Mouse (Mus musculus) intestine, embryonic 16.5 days (tissue): ENCODE results near the gene Pf4. TPM values are rescaled to one million over a fixed set of nuclear protein-coding genes. Genes with fewer than 3 reads are reported as not detected.
A peak's percentile ranks its signal among the peaks of the same experiment; 100 is the strongest.

Experiments
- ATAC-seq: fragments of 200-750 bp; cut with Nextera tagmentation; 2 replicates; pipeline ENCODE4 v1.8.0; 2017; ENCODE audit warnings: moderate TSS enrichment, moderate library complexity
- H3K27ac ChIP-seq: fragments of 300-500 bp; sonication (generic); 2 replicates; pipeline ENCODE4 v1.5.1; 2014; ENCODE audit warnings: mild to moderate bottlenecking, low read length
- H3K27me3 ChIP-seq: fragments of 300-500 bp; sonication (generic); replicated peaks from 2 replicates; pipeline ENCODE4 v1.6.1; 2014; ENCODE audit warnings: low read length, control low read depth, mixed read lengths; ENCODE audit not compliant: control insufficient read depth, insufficient read depth
- H3K36me3 ChIP-seq: fragments of 300-500 bp; sonication (generic); 2 replicates; pipeline ENCODE4 v1.6.1; 2014; ENCODE audit warnings: low read length, control low read depth; ENCODE audit not compliant: control insufficient read depth, insufficient read depth
- H3K4me1 ChIP-seq: fragments of 300-500 bp; sonication (generic); 2 replicates; pipeline ENCODE4 v1.6.1; 2014; ENCODE audit warnings: low read length, control low read depth, mixed read lengths; ENCODE audit not compliant: control insufficient read depth, insufficient read depth
- H3K4me2 ChIP-seq: fragments of 300-500 bp; sonication (generic); 2 replicates; pipeline ENCODE4 v1.6.1; 2014; ENCODE audit warnings: low read depth, low read length, control low read depth
- H3K4me3 ChIP-seq: fragments of 300-500 bp; sonication (generic); 2 replicates; pipeline ENCODE4 v1.5.1; 2014; ENCODE audit warnings: mild to moderate bottlenecking, low read length
- H3K9ac ChIP-seq: fragments of 300-500 bp; sonication (generic); 2 replicates; pipeline ENCODE4 v1.6.1; 2014; ENCODE audit warnings: low read depth, low read length
- H3K9me3 ChIP-seq: fragments of 300-500 bp; sonication (generic); 2 replicates; pipeline ENCODE4 v1.6.1; 2016; ENCODE audit warnings: low read length, control low read depth; ENCODE audit not compliant: control insufficient read depth
- WGBS: fragments of 180-500 bp; shearing (Covaris S2); extraction: QIAGEN DNeasy Blood & Tissue Kit; methylation state at CpG from one replicate; pipeline ENCODE4 v1.1.7; 2014; 5-methylcytosine and 5-hydroxymethylcytosine counted together
- polyA plus RNA-seq: library from polyadenylated mRNA; unstranded; fragments of >200 nt; fragmentation: Nextera tagmentation; extraction: Ambion mirVana; gene quantifications from 2 replicates; pipeline ENCODE4 v1.2.1, GENCODE M21; 2015

Gene Pf4
- polyA plus RNA-seq, result 47.1 and 47.6 TPM in 2 replicates

- Histone ChIP-seq H3K9me3 (no peaks in the 10 kb centered on the region), H3K9ac (no peak within 1 kb of the TSS), H3K4me2 (no peak within 1 kb of the TSS), H3K27ac (no peak within 1 kb of the TSS; the same call in 1 of the 2 replicates), H3K4me1 (peaks cover 5% of the 10 kb centered on the region; the same call in 1 of the 2 replicates), H3K4me3 (no peak within 1 kb of the TSS), H3K27me3 (no peaks in the 10 kb centered on the region), H3K36me3 (no peaks in the 10 kb centered on the region)
- 72% methylated on average over 16 of the region's 16 CpGs for WGBS
- peak; percentile 64; the same call in 1 of the 2 replicates for ATAC-seq
Measured at GRCm38 (mm10) chr5:90771880-90772653, at the start of gene Pf4. Gene Pf4 (plus strand): TSS chr5:90772435.

DNA sequence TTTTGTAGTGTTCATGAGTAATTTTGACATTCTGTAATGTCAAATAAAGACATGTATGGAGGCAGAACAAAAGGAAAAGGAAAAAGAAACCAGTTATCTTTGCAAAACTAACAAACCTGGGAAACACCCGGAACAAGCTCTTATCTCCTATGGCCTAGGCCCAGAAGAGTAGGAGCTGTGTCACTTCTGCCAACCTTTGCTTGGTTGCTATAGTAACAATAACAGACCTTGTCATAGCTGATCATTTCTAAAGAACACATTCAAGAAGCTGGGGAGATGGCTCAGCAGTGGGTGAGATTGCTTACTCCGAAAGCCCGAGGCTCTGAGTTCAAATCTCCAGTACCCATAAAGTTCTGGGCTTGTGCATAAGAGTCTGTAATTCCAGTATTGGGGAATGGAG, 49.6 kb upstream of the Pf4 start:
- Histone ChIP-seq H3K4me1 (no peaks in the 10 kb centered on the region), H3K36me3 (no peaks in the 10 kb centered on the region), H3K27me3 (no peaks in the 10 kb centered on the region), H3K4me2 (no peak overlapping the region), H3K9ac (no peak overlapping the region), H3K9me3 (no peaks in the 10 kb centered on the region), H3K4me3 (no peak overlapping the region), H3K27ac (no peak overlapping the region)
- 86% methylated on average over 3 of the region's 3 CpGs for WGBS
- no peak for ATAC-seq

DNA sequence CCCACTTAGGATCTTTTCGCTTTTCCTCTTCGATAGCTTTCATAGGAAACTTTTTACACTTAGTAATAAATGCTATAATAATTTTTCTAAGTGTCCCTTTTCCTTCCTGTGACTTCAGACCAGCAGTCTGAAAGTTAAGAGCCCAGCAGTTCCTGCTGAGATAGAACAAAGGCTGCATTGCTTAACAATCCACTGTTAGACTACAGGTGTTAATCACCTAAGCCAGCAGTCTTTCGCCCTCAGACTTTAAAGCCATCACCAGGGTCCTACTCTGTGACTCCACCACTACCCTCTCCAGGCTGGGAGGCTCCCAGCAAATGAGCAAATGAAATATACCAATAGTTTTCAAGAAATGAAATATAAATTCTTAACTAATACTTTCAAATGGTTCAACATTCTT, 44.0 kb upstream of the Pf4 start:
- Histone ChIP-seq H3K9me3 (no peaks in the 10 kb centered on the region), H3K4me2 (no peak overlapping the region), H3K4me3 (no peak overlapping the region), H3K4me1 (0 out of 2 replicates have a peak, but pooled peaks cover 4% of the 10 kb centered on the region), H3K27ac (no peak overlapping the region), H3K27me3 (no peaks in the 10 kb centered on the region), H3K36me3 (no peaks in the 10 kb centered on the region), H3K9ac (no peak overlapping the region)
- ATAC-seq, result 0 out of 2 replicates have a peak, but pooled peaks have one; percentile 50
- 49% methylated on average over 3 of the region's 3 CpGs for WGBS

GRCm38 (mm10) chr5:90731480-90731879, 40.8 kb upstream of the Pf4 start:
- no peak overlapping the region for H3K9ac ChIP-seq
- no peaks in the 10 kb centered on the region for H3K27me3 ChIP-seq
- no peaks in the 10 kb centered on the region for H3K9me3 ChIP-seq
- ATAC-seq, result no peak
- H3K4me1 ChIP-seq, result 0 out of 2 replicates have a peak, but pooled peaks cover 4% of the 10 kb centered on the region
- no peak overlapping the region for H3K4me2 ChIP-seq
- H3K27ac ChIP-seq, result no peak overlapping the region
- H3K4me3 ChIP-seq, result no peak overlapping the region
- H3K36me3 ChIP-seq, result no peaks in the 10 kb centered on the region
- WGBS, result 74% methylated on average over 4 of the region's 4 CpGs

DNA sequence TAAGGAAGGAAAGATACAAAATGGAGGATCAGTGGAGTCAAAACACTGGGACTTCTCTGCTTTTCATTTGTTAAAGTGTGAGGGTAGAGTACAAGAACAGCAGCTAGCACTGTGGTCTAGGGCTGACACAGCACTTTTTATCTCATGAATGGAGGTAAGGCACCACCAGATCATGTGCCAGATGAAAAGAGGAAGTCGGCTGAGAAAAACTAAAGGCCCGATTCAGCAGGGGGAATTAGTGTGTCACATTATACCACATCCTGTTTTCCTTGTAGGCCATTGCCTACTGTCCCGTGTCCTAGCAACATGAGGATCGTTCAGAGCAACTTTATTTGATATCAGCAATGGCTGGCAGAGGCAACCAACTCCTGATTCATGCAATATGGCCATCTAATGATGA, 30.2 kb upstream of the Pf4 start:
- Histone ChIP-seq H3K27me3 (no peaks in the 10 kb centered on the region), H3K27ac (no peak overlapping the region), H3K9ac (no peak overlapping the region), H3K4me1 (no peaks in the 10 kb centered on the region), H3K9me3 (no peaks in the 10 kb centered on the region), H3K4me3 (no peak overlapping the region), H3K4me2 (no peak overlapping the region), H3K36me3 (no peaks in the 10 kb centered on the region)
- WGBS, result 70% methylated on average over 4 of the region's 4 CpGs
- ATAC-seq, result no peak

DNA sequence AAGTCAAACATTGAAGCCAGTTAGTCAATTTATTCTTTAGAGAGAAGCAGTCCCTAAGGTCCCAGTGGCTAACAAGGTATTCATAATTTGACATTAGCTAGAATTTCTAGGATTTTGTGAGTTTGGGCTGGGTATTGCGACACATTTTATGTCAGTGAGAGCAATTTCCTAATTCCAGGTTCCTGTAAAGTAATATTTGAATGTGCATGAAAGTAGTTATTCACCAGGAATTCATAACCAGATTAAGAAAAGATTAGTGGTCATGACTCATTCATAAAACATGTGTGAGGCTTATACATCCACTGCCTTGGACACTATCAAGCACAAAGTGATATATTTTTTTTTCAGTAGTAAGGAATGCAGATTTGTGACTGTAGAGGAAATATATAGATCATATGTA, 18.3 kb upstream of the Pf4 start:
- Histone ChIP-seq H3K27ac (no peak overlapping the region), H3K9ac (no peak overlapping the region), H3K36me3 (no peaks in the 10 kb centered on the region), H3K27me3 (no peaks in the 10 kb centered on the region), H3K4me3 (no peak overlapping the region), H3K4me2 (no peak overlapping the region), H3K4me1 (peaks cover 4% of the 10 kb centered on the region; the same call in 1 of the 2 replicates), H3K9me3 (no peaks in the 10 kb centered on the region)
- ATAC-seq, result no peak
- WGBS, result 97% methylated on average over 1 of the region's 1 CpGs

DNA sequence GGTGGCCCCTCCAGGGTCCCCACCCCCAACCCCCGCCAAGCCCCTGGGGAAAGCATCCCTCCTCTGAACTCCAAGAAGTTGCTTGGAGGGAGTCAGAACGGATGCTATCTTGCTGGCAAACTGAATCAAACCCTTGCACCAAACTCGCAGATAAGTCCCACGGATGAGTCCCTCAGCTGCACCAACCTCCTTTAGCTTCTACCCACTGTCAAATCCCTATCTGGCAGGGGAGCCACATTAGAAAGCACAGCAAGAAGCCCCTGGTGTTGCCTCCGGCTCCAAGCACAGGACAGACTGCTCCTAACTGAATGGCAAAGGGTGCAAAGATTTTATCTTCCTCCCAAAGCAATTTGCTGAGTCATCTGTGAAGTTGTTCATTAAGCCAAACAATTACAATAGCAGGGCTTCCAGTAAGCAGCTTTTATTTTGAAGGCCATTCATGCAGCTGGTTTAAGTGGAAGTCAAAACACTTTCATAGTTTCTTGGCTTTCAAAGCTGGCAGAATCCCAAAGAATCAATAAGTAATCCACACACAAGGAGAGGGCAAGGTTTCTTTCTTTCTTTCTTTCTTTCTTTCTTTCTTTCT, 14.1 kb upstream of the Pf4 start:
- 46% methylated on average over 5 of the region's 5 CpGs for WGBS
- H3K36me3 ChIP-seq, result no peaks in the 10 kb centered on the region
- H3K9ac ChIP-seq, result no peak overlapping the region
- no peak overlapping the region for H3K4me3 ChIP-seq
- peaks cover 4% of the 10 kb centered on the region for H3K27me3 ChIP-seq
- no peak overlapping the region; the same call in 1 of the 2 replicates for H3K4me2 ChIP-seq
- no peaks in the 10 kb centered on the region for H3K9me3 ChIP-seq
- peaks cover 9% of the 10 kb centered on the region for H3K4me1 ChIP-seq
- no peak for ATAC-seq
- no peak overlapping the region for H3K27ac ChIP-seq

- Histone ChIP-seq H3K27me3 (peaks cover 4% of the 10 kb centered on the region), H3K9me3 (no peaks in the 10 kb centered on the region), H3K4me3 (peak within 1 kb of the TSS; percentile 41), H3K4me1 (peaks cover 9% of the 10 kb centered on the region), H3K27ac (no peak within 1 kb of the TSS), H3K4me2 (peak within 1 kb of the TSS; percentile 69), H3K36me3 (no peaks in the 10 kb centered on the region), H3K9ac (peak within 1 kb of the TSS; percentile 48)
- 4% methylated on average over 32 of the region's 32 CpGs for WGBS
- peak; percentile 65 for ATAC-seq
Measured at GRCm38 (mm10) chr5:90759077-90760065, 12.9 kb upstream of the Pf4 start, which contains the start of gene Cxcl5. Gene Cxcl5 (plus strand): TSS chr5:90759360.

DNA sequence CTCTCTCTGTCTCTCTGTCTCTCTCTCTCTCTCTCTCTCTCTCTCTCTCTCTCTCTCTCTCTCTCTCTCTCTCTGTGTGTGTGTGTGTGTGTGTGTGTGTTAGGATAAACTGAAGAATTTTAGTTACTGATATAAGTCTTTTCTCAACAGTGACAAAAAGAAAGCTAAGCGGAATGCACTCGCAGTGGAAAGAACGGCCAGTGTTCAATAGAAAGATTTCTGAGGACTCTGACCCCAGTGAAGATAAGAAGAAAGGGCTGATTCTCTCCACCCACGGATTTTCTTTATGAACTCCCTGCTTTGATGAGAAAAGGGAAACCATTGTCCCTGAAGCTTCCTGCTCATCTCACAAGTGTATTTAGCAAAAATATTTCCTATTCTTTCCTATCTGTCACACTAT, 11.9 kb upstream of the Pf4 start:
- ATAC-seq, result peak; percentile 66

More for the DNA sequence above, 11.9 kb upstream of the Pf4 start:
- H3K9ac ChIP-seq, result no peak overlapping the region
- no peaks in the 10 kb centered on the region for H3K36me3 ChIP-seq
- peaks cover 4% of the 10 kb centered on the region for H3K27me3 ChIP-seq
- H3K4me3 ChIP-seq, result no peak overlapping the region
- peak overlapping the region; percentile 69 for H3K4me2 ChIP-seq
- H3K9me3 ChIP-seq, result no peaks in the 10 kb centered on the region
- WGBS, result 31% methylated on average over 4 of the region's 4 CpGs
- H3K27ac ChIP-seq, result no peak overlapping the region
- H3K4me1 ChIP-seq, result peaks cover 9% of the 10 kb centered on the region
